Mouse (Mus musculus): ENCODE results near the gene Gucy2c. TPM values are rescaled to one million over a fixed set of nuclear protein-coding genes. Genes with fewer than 3 reads are reported as not detected.
A peak's percentile ranks its signal among the peaks of the same experiment; 100 is the strongest.

Gene Gucy2c
- polyA plus RNA-seq, 1 experiment from 2014 or later: not detected

- Histone ChIP-seq H3K27ac (ENCODE audit: low read depth, low read length) (no peak overlapping the region), H3K27me3 (ENCODE audit: control insufficient read depth, insufficient read depth, low read length) (no peaks in the 10 kb centered on the region), H3K9ac (ENCODE audit: low read depth, low read length) (no peak overlapping the region), H3K4me3 (ENCODE audit: low read length) (no peak overlapping the region), H3K4me1 (ENCODE audit: control insufficient read depth, insufficient read depth, low read length) (no peaks in the 10 kb centered on the region), H3K36me3 (ENCODE audit: control insufficient read depth, insufficient read depth, low read length) (no peaks in the 10 kb centered on the region), H3K9me3 (ENCODE audit: control insufficient read depth, low read length) (peaks cover 4% of the 10 kb centered on the region; the same call in 1 of the 2 replicates), H3K4me2 (replicated peaks; ENCODE audit: low read depth, low read length) (no peak overlapping the region)
- 57% methylated on average over 7 of the region's 7 CpGs for WGBS
- peak; percentile 76 for ATAC-seq (ENCODE audit: low FRiP score, low TSS enrichment)
Observed at GRCm38 (mm10) chr6:136672467-136672866, 109.1 kb downstream of the Gucy2c start.

- Histone ChIP-seq H3K27me3 (ENCODE audit: control insufficient read depth, insufficient read depth, low read length) (no peaks in the 10 kb centered on the region), H3K27ac (ENCODE audit: low read depth, low read length) (no peak overlapping the region), H3K4me2 (replicated peaks; ENCODE audit: low read depth, low read length) (no peak overlapping the region), H3K4me1 (ENCODE audit: control insufficient read depth, insufficient read depth, low read length) (no peaks in the 10 kb centered on the region), H3K9ac (ENCODE audit: low read depth, low read length) (no peak overlapping the region), H3K4me3 (ENCODE audit: low read length) (no peak overlapping the region), H3K36me3 (ENCODE audit: control insufficient read depth, insufficient read depth, low read length) (no peaks in the 10 kb centered on the region), H3K9me3 (ENCODE audit: control insufficient read depth, low read length) (peaks cover 4% of the 10 kb centered on the region; the same call in 1 of the 2 replicates)
- no peak for ATAC-seq (ENCODE audit: low FRiP score, low TSS enrichment)
- 57% methylated on average over 5 of the region's 5 CpGs for WGBS
Observed at GRCm38 (mm10) chr6:136669274-136669673, 112.3 kb downstream of the Gucy2c start.

GRCm38 (mm10) chr6:136668266-136668986 lies 113.1 kb downstream of the Gucy2c start:
- ATAC-seq (ENCODE audit: low FRiP score, low TSS enrichment): no peak
- no peak overlapping the region for H3K27ac ChIP-seq (ENCODE audit: low read depth, low read length)
- H3K27me3 ChIP-seq (ENCODE audit: control insufficient read depth, insufficient read depth, low read length): 0 out of 2 replicates have a peak, but pooled peaks cover 5% of the 10 kb centered on the region
- H3K4me3 ChIP-seq (ENCODE audit: low read length): no peak overlapping the region
- H3K9ac ChIP-seq (ENCODE audit: low read depth, low read length): no peak overlapping the region
- no peaks in the 10 kb centered on the region for H3K4me1 ChIP-seq (ENCODE audit: control insufficient read depth, insufficient read depth, low read length)
- H3K9me3 ChIP-seq (ENCODE audit: control insufficient read depth, low read length): no peaks in the 10 kb centered on the region
- no peak overlapping the region for H3K4me2 ChIP-seq (replicated peaks; ENCODE audit: low read depth, low read length)
- no peaks in the 10 kb centered on the region for H3K36me3 ChIP-seq (ENCODE audit: control insufficient read depth, insufficient read depth, low read length)
- WGBS: 44% methylated on average over 14 of the region's 14 CpGs

- no peak; the same call in 1 of the 2 replicates for ATAC-seq (ENCODE audit: low FRiP score, low TSS enrichment)
- Histone ChIP-seq H3K36me3 (ENCODE audit: control insufficient read depth, insufficient read depth, low read length) (no peaks in the 10 kb centered on the region), H3K9ac (ENCODE audit: low read depth, low read length) (no peak overlapping the region), H3K9me3 (ENCODE audit: control insufficient read depth, low read length) (no peaks in the 10 kb centered on the region), H3K4me1 (ENCODE audit: control insufficient read depth, insufficient read depth, low read length) (peaks cover 8% of the 10 kb centered on the region), H3K4me2 (replicated peaks; ENCODE audit: low read depth, low read length) (peak overlapping the region; percentile 58), H3K27me3 (ENCODE audit: control insufficient read depth, insufficient read depth, low read length) (peaks cover 28% of the 10 kb centered on the region), H3K27ac (ENCODE audit: low read depth, low read length) (no peak overlapping the region), H3K4me3 (ENCODE audit: low read length) (peak overlapping the region; percentile 38)
- WGBS: 29% methylated on average over 11 of the region's 11 CpGs
Observed at GRCm38 (mm10) chr6:136662063-136662462, 119.5 kb downstream of the Gucy2c start.

GRCm38 (mm10) chr6:136661706-136662016 lies 119.9 kb downstream of the Gucy2c start, which contains the start of gene Plbd1:
Gene Plbd1 (minus strand): TSS chr6:136661928.
- H3K9ac ChIP-seq (ENCODE audit: low read depth, low read length): peak within 1 kb of the TSS; percentile 37; the same call in 1 of the 2 replicates
- ATAC-seq (ENCODE audit: low FRiP score, low TSS enrichment): peak; percentile 62
- H3K4me1 ChIP-seq (ENCODE audit: control insufficient read depth, insufficient read depth, low read length): peaks cover 8% of the 10 kb centered on the region
- no peak within 1 kb of the TSS for H3K27ac ChIP-seq (ENCODE audit: low read depth, low read length)
- peak within 1 kb of the TSS; percentile 58 for H3K4me2 ChIP-seq (replicated peaks; ENCODE audit: low read depth, low read length)
- no peaks in the 10 kb centered on the region for H3K36me3 ChIP-seq (ENCODE audit: control insufficient read depth, insufficient read depth, low read length)
- WGBS: 3% methylated on average over 19 of the region's 19 CpGs
- H3K27me3 ChIP-seq (ENCODE audit: control insufficient read depth, insufficient read depth, low read length): peaks cover 28% of the 10 kb centered on the region
- H3K9me3 ChIP-seq (ENCODE audit: control insufficient read depth, low read length): no peaks in the 10 kb centered on the region
- peak within 1 kb of the TSS; percentile 38 for H3K4me3 ChIP-seq (ENCODE audit: low read length)

GRCm38 (mm10) chr6:136660831-136661705 lies 120.5 kb downstream of the Gucy2c start:
- peak overlapping the region; percentile 58 for H3K4me2 ChIP-seq (replicated peaks; ENCODE audit: low read depth, low read length)
- peaks cover 8% of the 10 kb centered on the region for H3K4me1 ChIP-seq (ENCODE audit: control insufficient read depth, insufficient read depth, low read length)
- peak; percentile 41; the same call in 1 of the 2 replicates for ATAC-seq (ENCODE audit: low FRiP score, low TSS enrichment)
- WGBS: 20% methylated on average over 34 of the region's 34 CpGs
- no peaks in the 10 kb centered on the region for H3K9me3 ChIP-seq (ENCODE audit: control insufficient read depth, low read length)
- H3K27me3 ChIP-seq (ENCODE audit: control insufficient read depth, insufficient read depth, low read length): peaks cover 28% of the 10 kb centered on the region
- H3K27ac ChIP-seq (ENCODE audit: low read depth, low read length): no peak overlapping the region
- H3K36me3 ChIP-seq (ENCODE audit: control insufficient read depth, insufficient read depth, low read length): no peaks in the 10 kb centered on the region
- H3K9ac ChIP-seq (ENCODE audit: low read depth, low read length): peak overlapping the region; percentile 37; the same call in 1 of the 2 replicates
- peak overlapping the region; percentile 38 for H3K4me3 ChIP-seq (ENCODE audit: low read length)

GRCm38 (mm10) chr6:136659226-136659625 lies 122.3 kb downstream of the Gucy2c start:
- H3K9me3 ChIP-seq (ENCODE audit: control insufficient read depth, low read length): no peaks in the 10 kb centered on the region
- no peak overlapping the region for H3K4me2 ChIP-seq (replicated peaks; ENCODE audit: low read depth, low read length)
- H3K9ac ChIP-seq (ENCODE audit: low read depth, low read length): no peak overlapping the region
- no peak for ATAC-seq (ENCODE audit: low FRiP score, low TSS enrichment)
- H3K36me3 ChIP-seq (ENCODE audit: control insufficient read depth, insufficient read depth, low read length): no peaks in the 10 kb centered on the region
- no peak overlapping the region for H3K4me3 ChIP-seq (ENCODE audit: low read length)
- 94% methylated on average over 9 of the region's 9 CpGs for WGBS
- H3K27ac ChIP-seq (ENCODE audit: low read depth, low read length): no peak overlapping the region
- H3K27me3 ChIP-seq (ENCODE audit: control insufficient read depth, insufficient read depth, low read length): peaks cover 28% of the 10 kb centered on the region
- H3K4me1 ChIP-seq (ENCODE audit: control insufficient read depth, insufficient read depth, low read length): peaks cover 8% of the 10 kb centered on the region

- no peaks in the 10 kb centered on the region for H3K36me3 ChIP-seq (ENCODE audit: control insufficient read depth, insufficient read depth, low read length)
- no peak overlapping the region for H3K4me2 ChIP-seq (replicated peaks; ENCODE audit: low read depth, low read length)
- WGBS: 76% methylated on average over 4 of the region's 4 CpGs
- no peak for ATAC-seq (ENCODE audit: low FRiP score, low TSS enrichment)
- H3K4me3 ChIP-seq (ENCODE audit: low read length): no peak overlapping the region
- H3K9me3 ChIP-seq (ENCODE audit: control insufficient read depth, low read length): no peaks in the 10 kb centered on the region
- peaks cover 8% of the 10 kb centered on the region for H3K4me1 ChIP-seq (ENCODE audit: control insufficient read depth, insufficient read depth, low read length)
- no peak overlapping the region for H3K9ac ChIP-seq (ENCODE audit: low read depth, low read length)
- H3K27ac ChIP-seq (ENCODE audit: low read depth, low read length): no peak overlapping the region
- peaks cover 22% of the 10 kb centered on the region for H3K27me3 ChIP-seq (ENCODE audit: control insufficient read depth, insufficient read depth, low read length)
Observed at GRCm38 (mm10) chr6:136658303-136658702, 123.3 kb downstream of the Gucy2c start.

GRCm38 (mm10) chr6:136655786-136656185 lies 125.8 kb downstream of the Gucy2c start:
- 70% methylated on average over 11 of the region's 11 CpGs for WGBS
- H3K9me3 ChIP-seq (ENCODE audit: control insufficient read depth, low read length): no peaks in the 10 kb centered on the region
- H3K4me3 ChIP-seq (ENCODE audit: low read length): no peak overlapping the region
- peak overlapping the region; percentile 8; the same call in 1 of the 2 replicates for H3K4me2 ChIP-seq (replicated peaks; ENCODE audit: low read depth, low read length)
- H3K27ac ChIP-seq (ENCODE audit: low read depth, low read length): no peak overlapping the region
- peaks cover 4% of the 10 kb centered on the region for H3K27me3 ChIP-seq (ENCODE audit: control insufficient read depth, insufficient read depth, low read length)
- H3K9ac ChIP-seq (ENCODE audit: low read depth, low read length): no peak overlapping the region
- 0 out of 2 replicates have a peak, but pooled peaks cover 3% of the 10 kb centered on the region for H3K4me1 ChIP-seq (ENCODE audit: control insufficient read depth, insufficient read depth, low read length)
- no peaks in the 10 kb centered on the region for H3K36me3 ChIP-seq (ENCODE audit: control insufficient read depth, insufficient read depth, low read length)
- ATAC-seq (ENCODE audit: low FRiP score, low TSS enrichment): no peak
